Mouse (Mus musculus): ENCODE data around the gene Slc13a3. TPM values are rescaled to one million over a fixed set of nuclear protein-coding genes. Genes with fewer than 3 reads are reported as not detected.
"Not testable (repeated sequence)": the region's sequence is repeated elsewhere in the genome, so short reads cannot be mapped to it uniquely, and the experiment has no call there.

The Slc13a3 gene
- polyA plus RNA-seq (2012; ENCODE audit: insufficient read depth, low replicate concordance), result not detected in 2 replicates

DNA sequence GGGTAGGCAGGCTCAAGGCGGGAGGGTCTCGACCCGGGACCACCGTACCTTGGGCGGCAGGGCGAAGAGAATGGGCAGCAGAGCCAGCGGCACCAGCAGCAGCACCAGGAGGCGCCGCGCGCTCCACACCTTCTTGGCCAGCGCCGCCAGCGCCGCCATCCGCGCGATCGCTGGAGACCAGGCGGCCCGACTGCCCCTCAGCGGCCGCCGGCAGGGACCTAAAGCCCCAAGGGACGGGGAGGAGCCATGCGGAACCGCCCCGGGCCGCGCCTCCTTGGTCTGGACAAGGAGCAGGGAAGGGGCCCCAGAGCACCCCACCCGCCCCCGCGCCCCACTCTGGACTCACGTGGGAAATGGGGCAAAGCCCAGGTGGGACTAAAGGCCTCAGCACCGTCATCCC lies at the start of gene Slc13a3:
TSS of gene Slc13a3 (minus strand) at position 228 of the 400 bp plus-strand sequence.
- no peak for TF ChIP-seq FLI1 (IDR thresholded peaks at IDR 0.05; ENCODE audit: low read length)
- TF ChIP-seq GATA1 (IDR thresholded peaks at IDR 0.05; ENCODE audit: borderline replicate concordance, low read length), result no peak
- H3K4me3 ChIP-seq (replicated peaks), result no peak within 1 kb of the TSS
- H3K27me3 ChIP-seq (replicated peaks), result peaks cover 80% of the 10 kb centered on the region
- H3K9me3 ChIP-seq, result no peaks in the 10 kb centered on the region
- H3K36me3 ChIP-seq (replicated peaks; ENCODE audit: low read length), result no peaks in the 10 kb centered on the region
- H3K4me1 ChIP-seq, result no peaks in the 10 kb centered on the region

DNA sequence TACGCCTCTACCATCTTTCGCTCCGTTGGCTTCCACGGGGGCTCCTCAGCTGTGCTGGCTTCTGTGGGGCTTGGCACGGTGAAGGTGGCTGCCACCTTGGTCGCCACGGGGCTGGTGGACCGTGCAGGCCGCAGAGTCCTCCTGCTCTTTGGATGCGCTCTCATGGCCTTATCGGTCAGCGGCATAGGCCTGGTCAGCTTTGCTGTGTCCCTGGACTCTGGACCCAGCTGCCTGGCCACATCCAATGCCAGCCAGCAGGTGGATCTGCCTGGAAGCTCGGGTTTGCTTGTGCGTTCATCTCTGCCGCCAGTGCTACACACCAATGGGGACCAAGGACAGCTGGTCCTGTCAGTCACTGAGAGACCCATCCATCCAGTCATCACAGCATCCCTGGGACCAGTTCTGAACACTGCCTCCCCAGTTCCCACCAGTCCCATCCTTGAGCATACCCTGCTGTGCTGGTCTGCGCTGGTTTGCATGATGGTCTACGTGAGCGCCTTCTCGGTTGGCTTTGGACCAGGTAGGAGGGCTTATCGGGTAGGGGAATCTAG lies 42.2 kb upstream of the Slc13a3 start:
- Histone ChIP-seq H3K4me1 (no peaks in the 10 kb centered on the region), H3K36me3 (replicated peaks; ENCODE audit: low read length) (no peaks in the 10 kb centered on the region), H3K27me3 (replicated peaks) (peaks cover 74% of the 10 kb centered on the region), H3K4me3 (replicated peaks) (no peak overlapping the region), H3K9me3 (no peaks in the 10 kb centered on the region)
- TF ChIP-seq FLI1 (IDR thresholded peaks at IDR 0.05; ENCODE audit: low read length), result no peak

DNA sequence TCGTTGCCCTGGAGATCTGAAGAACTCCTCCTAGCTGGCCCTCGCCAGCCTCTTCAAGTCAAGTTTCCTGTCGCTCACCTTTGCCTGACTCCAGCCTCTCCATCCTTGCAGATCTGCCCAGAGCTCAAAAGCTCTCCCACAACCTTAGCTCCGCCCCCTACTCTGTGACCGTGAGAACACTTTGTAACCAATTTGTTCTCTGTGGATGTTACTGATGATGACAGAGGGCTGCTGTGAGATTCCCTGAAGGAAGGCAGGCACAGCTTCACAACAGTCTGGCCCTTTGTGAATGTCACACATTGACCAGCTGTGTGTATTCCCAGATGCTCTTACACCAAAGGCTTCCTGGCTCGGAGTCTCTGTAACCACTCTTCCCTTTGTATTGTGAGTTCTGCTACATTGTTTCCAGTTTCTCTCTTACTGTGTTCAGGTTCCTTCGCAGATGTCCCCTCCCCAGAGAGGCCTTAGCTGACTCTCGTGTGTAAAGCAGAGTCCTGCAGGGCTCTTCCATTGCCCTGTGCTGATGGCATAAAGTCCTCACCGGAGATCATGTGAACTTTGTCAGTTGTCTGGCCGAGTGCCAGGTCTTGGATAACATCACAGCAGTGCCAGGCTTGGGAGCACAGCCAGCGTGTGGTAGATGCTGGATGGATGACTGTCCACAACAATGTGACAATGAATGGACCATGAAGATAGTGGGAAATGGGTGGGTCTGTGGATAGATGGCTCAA lies 40.0 kb upstream of the Slc13a3 start:
- Histone ChIP-seq H3K27me3 (replicated peaks) (peaks cover 70% of the 10 kb centered on the region), H3K4me1 (no peaks in the 10 kb centered on the region), H3K36me3 (replicated peaks; ENCODE audit: low read length) (no peaks in the 10 kb centered on the region), H3K9me3 (no peaks in the 10 kb centered on the region), H3K4me3 (replicated peaks) (no peak overlapping the region)
- TF ChIP-seq FLI1 (IDR thresholded peaks at IDR 0.05; ENCODE audit: low read length) (no peak), GATA1 (IDR thresholded peaks at IDR 0.05; ENCODE audit: borderline replicate concordance, low read length) (no peak)

DNA sequence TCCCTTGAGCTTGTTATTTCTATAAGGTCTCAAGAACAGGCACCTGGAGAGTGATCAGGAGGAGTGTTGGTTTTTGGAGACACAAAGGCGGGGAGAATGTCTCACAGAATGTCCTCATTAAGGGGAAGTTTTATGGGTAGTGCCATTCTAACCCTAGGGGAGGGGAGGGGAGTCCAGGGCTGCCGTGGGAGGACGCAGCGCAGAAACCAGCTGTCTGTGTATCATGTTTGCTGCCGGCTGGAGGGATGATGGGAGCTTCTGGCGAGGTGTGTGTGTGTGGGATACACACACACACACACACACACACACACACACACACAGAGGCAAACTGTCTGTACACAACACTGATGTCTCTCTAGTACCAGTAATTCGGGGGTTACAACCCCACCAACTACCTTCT lies 39.4 kb upstream of the Slc13a3 start:
- Histone ChIP-seq H3K27me3 (replicated peaks) (peaks cover 64% of the 10 kb centered on the region), H3K36me3 (replicated peaks; ENCODE audit: low read length) (no peaks in the 10 kb centered on the region), H3K9me3 (no peaks in the 10 kb centered on the region), H3K4me1 (no peaks in the 10 kb centered on the region), H3K4me3 (replicated peaks) (no peak overlapping the region)
- no peak for TF ChIP-seq FLI1 (IDR thresholded peaks at IDR 0.05; ENCODE audit: low read length)
- no peak for TF ChIP-seq GATA1 (IDR thresholded peaks at IDR 0.05; ENCODE audit: borderline replicate concordance, low read length)

DNA sequence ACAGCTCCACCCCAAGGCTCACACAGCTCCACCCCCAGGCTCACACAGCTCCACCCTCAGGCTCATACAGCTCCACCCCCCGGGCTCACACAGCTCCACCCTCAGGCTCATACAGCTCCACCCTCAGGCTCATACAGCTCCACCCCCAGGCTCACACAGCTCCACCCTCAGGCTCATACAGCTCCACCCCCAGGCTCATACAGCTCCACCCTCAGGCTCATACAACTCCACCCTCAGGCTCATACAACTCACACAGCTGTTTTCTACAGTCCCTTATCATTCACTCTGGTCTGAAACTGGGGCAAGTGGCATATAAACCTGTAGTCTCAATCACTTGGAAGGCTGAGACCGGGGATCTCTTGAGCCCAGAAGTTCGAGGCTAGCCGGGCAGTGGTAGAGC lies 38.5 kb upstream of the Slc13a3 start:
- H3K9me3 ChIP-seq; H3K36me3 ChIP-seq (replicated peaks; ENCODE audit: low read length); H3K4me3 ChIP-seq (replicated peaks); H3K4me1 ChIP-seq: not testable (repeated sequence)
- peaks cover 57% of the 10 kb centered on the region for H3K27me3 ChIP-seq (replicated peaks)

DNA sequence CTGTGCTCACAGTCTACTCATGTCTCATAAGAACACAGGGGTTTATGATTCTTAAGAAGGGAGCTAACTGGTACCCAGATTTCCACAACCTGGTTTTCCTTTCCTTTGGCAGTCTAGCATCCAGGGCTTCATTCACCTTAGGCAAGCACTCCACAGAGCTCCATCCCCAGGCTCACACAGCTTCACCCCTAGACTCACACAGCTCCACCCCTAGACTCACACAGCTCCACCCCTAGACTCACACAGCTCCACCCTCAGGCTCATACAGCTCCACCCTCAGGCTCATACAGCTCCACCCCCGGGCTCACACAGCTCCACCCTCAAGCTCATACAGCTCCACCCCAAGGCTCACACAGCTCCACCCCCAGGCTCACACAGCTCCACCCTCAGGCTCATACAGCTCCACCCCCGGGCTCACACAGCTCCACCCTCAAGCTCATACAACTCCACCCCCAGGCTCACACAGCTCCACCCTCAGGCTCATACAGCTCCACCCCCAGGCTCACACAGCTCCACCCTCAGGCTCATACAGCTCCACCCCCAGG lies 38.0 kb upstream of the Slc13a3 start:
- not testable (repeated sequence) for H3K36me3 ChIP-seq (replicated peaks; ENCODE audit: low read length); H3K4me1 ChIP-seq; H3K9me3 ChIP-seq; H3K4me3 ChIP-seq (replicated peaks)
- peaks cover 56% of the 10 kb centered on the region for H3K27me3 ChIP-seq (replicated peaks)

DNA sequence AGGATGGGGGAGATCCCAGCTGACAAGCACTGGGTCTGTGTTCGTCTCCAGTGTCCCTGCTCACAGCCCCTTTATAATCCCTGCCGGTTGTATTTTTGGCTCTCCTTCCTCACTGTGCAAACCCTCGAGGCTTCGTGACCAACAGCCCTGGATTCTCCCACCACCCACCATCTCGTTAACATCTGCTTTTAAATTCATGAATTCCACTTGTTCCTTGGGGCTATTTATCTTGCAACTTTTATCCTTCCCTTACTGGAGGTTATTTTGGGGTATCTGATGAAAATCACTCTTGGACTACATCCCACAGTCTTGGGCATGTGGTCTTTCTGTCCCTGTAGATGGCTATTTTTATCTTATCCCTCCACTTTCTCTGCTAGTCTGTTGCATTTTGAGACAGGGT lies 37.4 kb upstream of the Slc13a3 start:
- no peaks in the 10 kb centered on the region for H3K36me3 ChIP-seq (replicated peaks; ENCODE audit: low read length)
- H3K27me3 ChIP-seq (replicated peaks), result peaks cover 57% of the 10 kb centered on the region
- H3K4me3 ChIP-seq (replicated peaks), result no peak overlapping the region
- TF ChIP-seq FLI1 (IDR thresholded peaks at IDR 0.05; ENCODE audit: low read length), result no peak
- no peak for TF ChIP-seq GATA1 (IDR thresholded peaks at IDR 0.05; ENCODE audit: borderline replicate concordance, low read length)
- H3K4me1 ChIP-seq, result no peaks in the 10 kb centered on the region
- H3K9me3 ChIP-seq, result no peaks in the 10 kb centered on the region

DNA sequence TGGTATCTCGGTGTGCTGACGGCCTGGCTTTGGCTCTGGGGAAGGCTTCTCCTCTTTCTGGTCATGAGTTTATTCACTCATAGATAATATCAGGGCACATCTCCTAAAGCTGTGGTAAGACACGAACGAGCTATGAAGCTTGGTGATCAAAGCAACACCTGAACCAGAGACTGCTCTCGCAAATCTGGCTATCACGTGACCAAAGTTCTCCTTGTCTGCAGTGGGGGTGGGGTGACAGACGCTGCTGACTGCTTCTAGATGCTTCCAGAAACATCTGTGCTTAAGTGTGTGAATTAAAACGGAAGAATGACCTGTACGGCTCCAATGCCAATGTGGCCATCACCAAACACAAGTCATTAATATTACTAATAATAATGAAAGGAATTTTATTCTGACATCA lies 36.7 kb upstream of the Slc13a3 start:
- TF ChIP-seq FLI1 (IDR thresholded peaks at IDR 0.05; ENCODE audit: low read length) (no peak), GATA1 (IDR thresholded peaks at IDR 0.05; ENCODE audit: borderline replicate concordance, low read length) (no peak)
- Histone ChIP-seq H3K4me1 (no peaks in the 10 kb centered on the region), H3K4me3 (replicated peaks) (no peak overlapping the region), H3K27me3 (replicated peaks) (peaks cover 57% of the 10 kb centered on the region), H3K36me3 (replicated peaks; ENCODE audit: low read length) (no peaks in the 10 kb centered on the region), H3K9me3 (no peaks in the 10 kb centered on the region)

DNA sequence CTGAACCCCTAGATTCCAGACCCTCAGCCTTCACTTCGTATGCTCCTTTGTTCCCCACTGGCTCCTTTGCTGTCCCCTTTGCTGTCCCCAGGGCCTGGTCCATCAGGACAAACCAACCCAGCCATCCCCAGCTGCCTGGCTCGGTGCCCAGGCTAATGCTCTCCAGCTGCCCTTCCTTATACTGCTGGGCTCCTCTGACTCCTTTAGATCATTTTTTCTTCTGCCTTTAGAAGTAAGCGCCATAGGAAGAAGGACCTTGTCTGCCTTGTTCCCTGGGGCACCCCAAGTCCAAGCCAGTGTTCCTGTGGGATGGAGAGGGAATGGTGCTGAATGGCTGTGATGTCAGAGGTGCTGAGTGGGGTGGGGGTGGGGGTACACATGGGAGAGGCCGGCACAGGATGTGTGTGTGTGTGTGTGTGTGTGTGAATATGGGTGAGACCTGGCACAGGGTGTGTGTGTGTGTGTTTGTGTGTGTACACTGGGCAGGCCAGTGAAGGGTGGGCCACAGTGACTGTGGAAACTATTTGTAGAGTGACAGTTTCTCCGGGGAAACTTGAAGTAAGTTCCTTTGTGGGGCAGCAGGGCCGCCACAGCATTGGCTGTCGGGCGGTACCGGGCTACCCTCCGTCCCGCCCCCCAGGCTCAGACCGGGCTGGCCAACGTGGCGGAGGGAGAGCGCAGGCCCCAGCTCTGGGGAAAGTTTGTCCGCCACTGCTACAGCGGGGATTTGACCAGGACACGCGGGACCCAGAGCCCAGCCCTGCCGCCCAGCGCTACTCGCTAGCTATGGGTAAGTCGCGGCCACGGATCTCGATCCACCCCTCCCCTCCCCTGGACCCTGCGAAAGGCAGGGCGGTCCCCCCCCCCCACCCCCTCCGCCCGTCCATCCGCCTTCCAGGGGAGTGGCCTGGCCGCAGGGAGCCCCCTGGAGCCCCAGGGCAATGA lies 30.5 kb upstream of the Slc13a3 start, which contains the start of gene Slc2a10:
TSS of gene Slc2a10 (plus strand) at position 529 of the 945 bp plus-strand sequence.
- no peaks in the 10 kb centered on the region for H3K36me3 ChIP-seq (replicated peaks; ENCODE audit: low read length)
- no peak for TF ChIP-seq FLI1 (IDR thresholded peaks at IDR 0.05; ENCODE audit: low read length)
- TF ChIP-seq GATA1 (IDR thresholded peaks at IDR 0.05; ENCODE audit: borderline replicate concordance, low read length), result no peak
- peaks cover 4% of the 10 kb centered on the region for H3K9me3 ChIP-seq
- no peak within 1 kb of the TSS for H3K4me3 ChIP-seq (replicated peaks)
- H3K27me3 ChIP-seq (replicated peaks), result peaks cover 68% of the 10 kb centered on the region
- peaks cover 5% of the 10 kb centered on the region; the same call in 1 of the 2 replicates for H3K4me1 ChIP-seq

DNA sequence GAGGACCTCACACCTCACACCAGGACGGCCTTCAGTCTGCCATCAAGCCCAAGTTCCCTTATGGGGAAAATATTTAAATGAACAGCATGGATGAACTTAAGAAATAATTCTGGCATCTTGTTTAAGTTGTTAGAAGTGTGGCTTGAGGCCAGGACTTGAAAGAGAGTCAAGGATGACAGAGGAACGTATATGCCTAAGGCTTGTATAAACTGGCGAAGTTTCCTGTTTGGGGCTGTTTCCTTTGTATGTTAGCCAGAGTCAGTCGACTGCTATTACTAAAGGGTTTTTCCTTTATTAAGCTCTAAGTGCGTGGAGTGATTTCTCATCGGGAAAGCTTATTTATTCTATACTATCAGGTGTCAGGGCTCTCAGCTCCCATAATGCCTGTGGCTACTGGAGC lies 25.8 kb upstream of the Slc13a3 start:
- Histone ChIP-seq H3K27me3 (replicated peaks) (peaks cover 64% of the 10 kb centered on the region), H3K4me1 (peaks cover 8% of the 10 kb centered on the region; the same call in 1 of the 2 replicates), H3K9me3 (peaks cover 24% of the 10 kb centered on the region), H3K36me3 (replicated peaks; ENCODE audit: low read length) (no peaks in the 10 kb centered on the region), H3K4me3 (replicated peaks) (no peak overlapping the region)
- no peak for TF ChIP-seq FLI1 (IDR thresholded peaks at IDR 0.05; ENCODE audit: low read length)
- TF ChIP-seq GATA1 (IDR thresholded peaks at IDR 0.05; ENCODE audit: borderline replicate concordance, low read length), result no peak
